18 mouse cellular contexts compared by ENCODE assay signal in genomic region chr6:89005094-89005493, GRCm38 (mm10).
DNase-seq lines count a peak whose midpoint lies in the region; ATAC-seq and TF ChIP-seq lines count a peak whose summit lies in the region.
"Had no signal": no experiment of that assay in that cellular context is flagged by ENCODE, and none has a peak within 500 bp of the region (broad histone marks: within the 10 kb centered on the region; RNA-seq: fewer than 3 reads in every experiment).

No protein-coding gene starts in this region.

- no peak for DNase-seq in gastrocnemius, adult 2 months
- no peak for DNase-seq in gastrocnemius, adult 8-10 months (ENCODE audit: low spot score in 2 of 2)
- DNase-seq in liver, embryonic 14.5 days (ENCODE audit: low read depth in 3 of 3, low spot score in 3 of 3): peak in 1 of 3 experiments; percentile 6
- DNase-seq in liver: no peak
- peak; percentile 70 for DNase-seq in A20 (ENCODE audit: low read depth, low spot score)
- peak; percentile 67 for DNase-seq in R1 (ENCODE audit: low read depth, low spot score)
- no peak for DNase-seq in spleen, postnatal 4 days (ENCODE audit: low spot score in 2 of 2)
- DNase-seq: adrenal gland, postnatal 14 days; gastrocnemius, postnatal 25 days; kidney, adult 9 months; liver, embryonic 13.5 days had no signal

- no peak for TF ChIP-seq EP300 in liver, embryonic 14.5 days (IDR thresholded peaks at IDR 0.05; ENCODE audit: low read depth)

- H3K36me3 ChIP-seq in liver, embryonic 14.5 days (replicated peaks; ENCODE audit: control insufficient read depth, insufficient read depth, low read depth): no peaks in the 10 kb centered on the region
- H3K36me3 ChIP-seq: heart, embryonic 13.5 days; hindbrain, embryonic 13.5 days; liver, embryonic 13.5 days; neural tube, embryonic 13.5 days had no signal

- H3K27me3 ChIP-seq in liver, embryonic 14.5 days (ENCODE audit: control insufficient read depth, insufficient read depth, low read length): peaks cover 3% of the 10 kb centered on the region; the same call in 1 of the 2 replicates

- H3K27ac ChIP-seq in gastrocnemius, adult 2 months: no peak overlapping the region
- no peak overlapping the region for H3K27ac ChIP-seq in liver, embryonic 14.5 days
- H3K27ac ChIP-seq: heart, embryonic 13.5 days; hindbrain, embryonic 13.5 days; liver, embryonic 13.5 days; macrophage; neural tube, embryonic 13.5 days had no signal

- H3K4me3 ChIP-seq in gastrocnemius, adult 2 months: no peak overlapping the region
- H3K4me3 ChIP-seq in liver, embryonic 14.5 days (ENCODE audit: insufficient read depth in 1 of 2, low read depth in 2 of 2, low read length in 2 of 2): no peak overlapping the region
- H3K4me3 ChIP-seq: forebrain, embryonic 13.5 days; heart, embryonic 13.5 days; hindbrain, embryonic 13.5 days; liver, embryonic 13.5 days; neural tube, embryonic 13.5 days had no signal

- H3K4me1 ChIP-seq in liver, embryonic 14.5 days (replicated peaks; ENCODE audit: control insufficient read depth in 2 of 2, insufficient read depth in 2 of 2, low read length in 1 of 2): no peaks in the 10 kb centered on the region

- no peak overlapping the region for H3K9ac ChIP-seq in liver, embryonic 14.5 days (replicated peaks)
- H3K9ac ChIP-seq: forebrain, embryonic 13.5 days; heart, embryonic 13.5 days; hindbrain, embryonic 13.5 days; liver, embryonic 13.5 days; neural tube, embryonic 13.5 days had no signal

- no peaks in the 10 kb centered on the region for H3K9me3 ChIP-seq in liver, embryonic 14.5 days (ENCODE audit: control insufficient read depth, low read length)
- H3K9me3 ChIP-seq: forebrain, embryonic 13.5 days; heart, embryonic 13.5 days; hindbrain, embryonic 13.5 days; liver, embryonic 13.5 days; neural tube, embryonic 13.5 days had no signal

- intact Hi-C loops in gastrocnemius, adult 2 months (cut with DNase I): loop anchor here (2.0 kb wide), 1 partner anchor 70 kb away; no protein-coding TSS in a partner anchor

- no peak overlapping the region for H3K4me2 ChIP-seq in liver, embryonic 14.5 days (ENCODE audit: low read depth)
- H3K4me2 ChIP-seq: forebrain, embryonic 13.5 days; heart, embryonic 13.5 days; hindbrain, embryonic 13.5 days; liver, embryonic 13.5 days; neural tube, embryonic 13.5 days had no signal

- TF ChIP-seq CTCF in gastrocnemius, adult 2 months (IDR thresholded peaks at IDR 0.05): peak; percentile 62
- TF ChIP-seq CTCF in liver, embryonic 14.5 days (IDR thresholded peaks at IDR 0.05; ENCODE audit: low read depth): peak; percentile 42

- ATAC-seq in liver, embryonic 14.5 days (ENCODE audit: insufficient read depth): no peak
- ATAC-seq in megakaryocyte-erythroid progenitor cell, adult 5-6 weeks (replicated peaks; ENCODE audit: low FRiP score, low TSS enrichment, poor library complexity, severe bottlenecking): no peak
- ATAC-seq: forebrain, embryonic 13.5 days; midbrain, embryonic 16.5 days had no signal

- WGBS in liver, embryonic 14.5 days (ENCODE audit: insufficient replicate concordance): 27% methylated on average over 4 of the region's 4 CpGs

Comparison
In these comparisons a context has a peak if more than half of its experiments do, and no peak if none do; other contexts are left out.
1. DNase-seq: peak in A20 (single experiment) and R1 (single experiment); none in gastrocnemius, adult 2 months (single experiment), gastrocnemius, adult 8-10 months (0 of 2), liver (single experiment) and spleen, postnatal 4 days (0 of 2).